Mouse (Mus musculus) stomach, postnatal 0 days (tissue): ENCODE data around the gene Pde1c. TPM values are rescaled to one million over a fixed set of nuclear protein-coding genes. Genes with fewer than 3 reads are reported as not detected.

Experiments
- ATAC-seq: fragments of 200-750 bp; cut with Nextera tagmentation; 2 replicates; pipeline ENCODE4 v1.8.0; 2017; ENCODE audit not compliant: low FRiP score, low TSS enrichment
- DNase-seq: peaks from one replicate; pipeline ENCODE4 v3.0.0-alpha.2; 2016; ENCODE audit warnings: low spot score
- H3K27ac ChIP-seq: fragments of 300-500 bp; sonication (generic); replicated peaks from 2 replicates; pipeline ENCODE4 v1.5.1; 2014; ENCODE audit warnings: mild to moderate bottlenecking, control low read depth
- H3K27me3 ChIP-seq: fragments of 300-500 bp; sonication (generic); 2 replicates; pipeline ENCODE4 v1.6.1; 2014; ENCODE audit warnings: low read length; ENCODE audit not compliant: control insufficient read depth, insufficient read depth
- H3K36me3 ChIP-seq: fragments of 300-500 bp; sonication (generic); 2 replicates; pipeline ENCODE4 v1.6.1; 2014; ENCODE audit warnings: low read length, mixed read lengths; ENCODE audit not compliant: control insufficient read depth, insufficient read depth
- H3K4me1 ChIP-seq: fragments of 300-500 bp; sonication (generic); replicated peaks from 2 replicates; pipeline ENCODE4 v1.6.1; 2014; ENCODE audit warnings: antibody characterized with exemption; ENCODE audit not compliant: control insufficient read depth, insufficient read depth
- H3K4me2 ChIP-seq: fragments of 300-500 bp; sonication (generic); replicated peaks from 2 replicates; pipeline ENCODE4 v1.6.1; 2014; ENCODE audit warnings: low read depth, mild to moderate bottlenecking, control low read depth, moderate library complexity
- H3K4me3 ChIP-seq: fragments of 300-500 bp; sonication (generic); 2 replicates; pipeline ENCODE4 v1.5.1; 2014; ENCODE audit warnings: low read depth, low read length, control low read depth
- H3K9ac ChIP-seq: fragments of 300-500 bp; sonication (generic); 2 replicates; pipeline ENCODE4 v1.6.1; 2014; ENCODE audit warnings: mild to moderate bottlenecking, low read length, control low read depth, mixed read lengths
- H3K9me3 ChIP-seq: fragments of 300-500 bp; sonication (generic); 2 replicates; pipeline ENCODE4 v1.6.1; 2016; ENCODE audit warnings: low read length; ENCODE audit not compliant: control insufficient read depth
- CTCF ChIP-seq: IDR thresholded peaks from 2 replicates; pipeline ENCODE4 v1.5.1; 2016; ENCODE audit warnings: antibody characterized with exemption, low read depth, mild to moderate bottlenecking, moderate library complexity
- EP300 ChIP-seq: optimal IDR thresholded peaks from 2 replicates; pipeline ENCODE3; 2016; ENCODE audit warnings: antibody characterized with exemption
- WGBS: fragments of 180-500 bp; shearing (Covaris S2); extraction: QIAGEN DNeasy Blood & Tissue Kit; methylation state at CpG from one replicate; pipeline ENCODE4 v1.1.7; 2014; 5-methylcytosine and 5-hydroxymethylcytosine counted together
- polyA plus RNA-seq: library from polyadenylated mRNA; unstranded; fragments of >200 nt; fragmentation: Nextera tagmentation; extraction: Ambion mirVana; gene quantifications from 2 replicates; pipeline ENCODE4 v1.2.1, GENCODE M21; 2015

Gene Pde1c
- polyA plus RNA-seq, 1 experiment from 2014 or later: 1.8 TPM

GRCm38 (mm10) chr6:56342005-56342404 is 226.9 kb downstream of the Pde1c start:
- no peak for ATAC-seq
- no peak for TF ChIP-seq CTCF
- no peak for TF ChIP-seq EP300

GRCm38 (mm10) chr6:56335811-56336446 is 233.0 kb downstream of the Pde1c start:
- Histone ChIP-seq H3K27me3 (no peaks in the 10 kb centered on the region), H3K4me1 (no peaks in the 10 kb centered on the region), H3K9ac (no peak overlapping the region), H3K4me3 (no peak overlapping the region), H3K27ac (no peak overlapping the region), H3K9me3 (no peaks in the 10 kb centered on the region), H3K36me3 (no peaks in the 10 kb centered on the region), H3K4me2 (no peak overlapping the region)
- DNase-seq (no peak), ATAC-seq (no peak)
- WGBS: 57% methylated on average over 3 of the region's 3 CpGs
- TF ChIP-seq EP300: no peak
- TF ChIP-seq CTCF: no peak

More at GRCm38 (mm10) chr6:56342005-56342404, 226.9 kb downstream of the Pde1c start:
- Histone ChIP-seq H3K4me1 (no peaks in the 10 kb centered on the region), H3K9ac (no peak overlapping the region), H3K9me3 (no peaks in the 10 kb centered on the region), H3K4me3 (no peak overlapping the region), H3K27me3 (no peaks in the 10 kb centered on the region), H3K4me2 (no peak overlapping the region), H3K27ac (no peak overlapping the region), H3K36me3 (no peaks in the 10 kb centered on the region)
- no peak for DNase-seq
- 56% methylated on average over 1 of the region's 1 CpGs for WGBS

DNA sequence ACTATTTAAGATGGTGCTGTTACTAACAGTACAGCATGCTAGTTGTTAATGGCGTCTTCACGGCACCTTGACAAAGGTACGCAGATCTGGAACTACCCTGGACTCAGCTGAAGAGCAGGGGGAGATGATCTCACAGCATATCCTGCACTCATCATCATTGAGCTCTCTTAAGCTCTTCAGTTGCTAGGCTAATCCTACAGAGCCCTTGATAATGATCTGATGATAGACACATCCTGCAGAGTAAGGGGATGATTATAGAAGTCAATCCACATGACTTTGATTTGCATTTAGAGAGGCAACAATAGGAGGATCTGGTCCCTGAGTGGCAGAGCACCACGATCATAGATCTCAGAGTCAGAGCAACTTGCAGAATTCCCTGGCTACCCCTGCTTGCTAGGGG is 236.8 kb downstream of the Pde1c start:
- Histone ChIP-seq H3K4me3 (no peak overlapping the region), H3K36me3 (no peaks in the 10 kb centered on the region), H3K4me1 (no peaks in the 10 kb centered on the region), H3K27ac (no peak overlapping the region), H3K27me3 (no peaks in the 10 kb centered on the region), H3K9me3 (no peaks in the 10 kb centered on the region), H3K9ac (no peak overlapping the region), H3K4me2 (no peak overlapping the region)
- DNase-seq (no peak), ATAC-seq (no peak)
- 77% methylated on average over 4 of the region's 4 CpGs for WGBS
- TF ChIP-seq EP300: no peak
- no peak for TF ChIP-seq CTCF

- no peaks in the 10 kb centered on the region for H3K4me1 ChIP-seq
- DNase-seq (no peak), ATAC-seq (no peak)
- H3K4me2 ChIP-seq: no peak overlapping the region
- no peak overlapping the region for H3K9ac ChIP-seq
- H3K27me3 ChIP-seq: no peaks in the 10 kb centered on the region
- WGBS: 89% methylated on average over 6 of the region's 6 CpGs
- no peak overlapping the region for H3K27ac ChIP-seq
- no peak overlapping the region for H3K4me3 ChIP-seq
- no peak for TF ChIP-seq EP300
- TF ChIP-seq CTCF: no peak
- no peaks in the 10 kb centered on the region for H3K9me3 ChIP-seq
- H3K36me3 ChIP-seq: no peaks in the 10 kb centered on the region
Observed at GRCm38 (mm10) chr6:56331432-56331831, 237.5 kb downstream of the Pde1c start.

DNA sequence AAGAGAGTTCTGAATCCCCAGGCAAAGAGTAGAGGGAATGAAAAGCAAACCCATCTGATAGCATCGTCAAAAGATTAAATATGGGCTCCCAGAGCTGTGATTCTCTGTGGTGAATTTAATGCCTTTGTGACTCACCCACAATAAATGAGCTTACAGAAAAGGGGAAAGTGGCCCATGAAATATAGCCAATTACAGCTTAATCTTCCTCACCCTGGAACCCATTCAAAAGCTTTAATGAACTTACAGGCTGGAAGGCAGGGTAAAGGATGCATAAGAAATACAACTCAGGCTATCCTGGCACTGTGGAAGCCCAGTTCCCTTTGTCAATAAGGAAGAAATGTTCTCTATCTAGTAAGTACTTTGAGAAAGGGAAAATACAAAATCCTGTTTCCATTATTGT is 240.8 kb downstream of the Pde1c start:
- no peaks in the 10 kb centered on the region for H3K4me1 ChIP-seq
- H3K9me3 ChIP-seq: no peaks in the 10 kb centered on the region
- ATAC-seq: no peak
- no peaks in the 10 kb centered on the region for H3K27me3 ChIP-seq
- no peak overlapping the region for H3K9ac ChIP-seq
- DNase-seq: no peak
- H3K27ac ChIP-seq: no peak overlapping the region
- H3K36me3 ChIP-seq: no peaks in the 10 kb centered on the region
- WGBS: 34% methylated on average over 1 of the region's 1 CpGs
- no peak overlapping the region for H3K4me3 ChIP-seq
- no peak overlapping the region for H3K4me2 ChIP-seq
- TF ChIP-seq CTCF: no peak
- TF ChIP-seq EP300: no peak

DNA sequence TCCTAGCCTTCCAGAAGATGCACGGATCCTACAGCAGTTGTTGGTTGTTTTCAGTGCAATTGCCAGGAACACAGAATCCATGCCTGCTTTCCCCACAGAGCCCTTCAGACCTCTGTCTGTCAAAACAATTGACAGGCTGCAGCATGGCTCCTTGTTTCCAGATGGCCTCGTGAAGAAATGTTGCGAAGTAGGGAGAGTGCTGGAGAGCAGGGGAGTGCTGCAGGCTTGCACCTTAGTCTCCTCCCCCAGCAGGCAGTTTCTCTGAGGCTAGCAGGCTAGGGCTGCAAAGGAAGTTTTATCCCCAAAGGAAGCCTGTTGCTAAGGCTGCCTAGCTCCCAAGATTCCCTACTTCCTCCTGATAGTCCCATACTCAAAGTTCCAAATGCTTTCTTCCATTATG is 246.1 kb downstream of the Pde1c start:
- Histone ChIP-seq H3K27ac (no peak overlapping the region), H3K4me1 (no peaks in the 10 kb centered on the region), H3K9ac (no peak overlapping the region), H3K4me2 (no peak overlapping the region), H3K9me3 (no peaks in the 10 kb centered on the region), H3K4me3 (no peak overlapping the region), H3K27me3 (no peaks in the 10 kb centered on the region), H3K36me3 (no peaks in the 10 kb centered on the region)
- TF ChIP-seq CTCF (no peak), EP300 (no peak)
- no peak for DNase-seq
- 10% methylated on average over 3 of the region's 3 CpGs for WGBS
- no peak for ATAC-seq
